Mouse (Mus musculus) heart, embryonic 15.5 days (tissue): ENCODE measurements around the gene Rras2. TPM values are rescaled to one million over a fixed set of nuclear protein-coding genes. Genes with fewer than 3 reads are reported as not detected.

Experiments used
- polyA plus RNA-seq: library from polyadenylated mRNA; unstranded; fragments of >200 nt; fragmentation: Nextera tagmentation; extraction: Ambion mirVana; gene quantifications from 2 replicates; pipeline ENCODE4 v1.2.1, GENCODE M21; 2015

The Rras2 gene
- polyA plus RNA-seq, 1 experiment from 2014 or later, result 44.1 TPM

Other genes with a start within 250 kb of the Rras2 start
- gene Copb1, start 136.9 kb upstream of the Rras2 start, polyA plus RNA-seq, result 67.8 and 73.5 TPM in 2 replicates
- gene Psma1, start 158.3 kb upstream of the Rras2 start, polyA plus RNA-seq, result 289 and 308 TPM in 2 replicates